Mouse (Mus musculus): ENCODE measurements at regions not wholly inside any gene's neighbourhood (a gene's known extent, or its start where the extent isn't known, plus 50 kb on each side); places are given as distances from the start of the nearest gene placed in this dataset.

- no peak for DNase-seq (ENCODE audit: low spot score)
Observed at GRCm38 (mm10) chr6:94413987-94414360, 86.2 kb upstream of the Slc25a26 start.

- no peak for DNase-seq (ENCODE audit: low spot score)
Observed at GRCm38 (mm10) chr6:94413297-94413986, 86.7 kb upstream of the Slc25a26 start.

- no peak for DNase-seq (ENCODE audit: low spot score)
Observed at GRCm38 (mm10) chr6:94412341-94412740, 87.8 kb upstream of the Slc25a26 start.

GRCm38 (mm10) chr6:94410480-94410879 lies 89.7 kb upstream of the Slc25a26 start:
- DNase-seq (ENCODE audit: low spot score), result no peak

GRCm38 (mm10) chr6:94408996-94409395 lies 91.1 kb upstream of the Slc25a26 start:
- no peak for DNase-seq (ENCODE audit: low spot score)

GRCm38 (mm10) chr6:94407751-94408150 lies 92.4 kb upstream of the Slc25a26 start:
- DNase-seq (ENCODE audit: low spot score), result no peak

GRCm38 (mm10) chr6:94405371-94406076 lies 94.6 kb upstream of the Slc25a26 start:
- no peak for DNase-seq (ENCODE audit: low spot score)

GRCm38 (mm10) chr6:94401617-94402481 lies 98.3 kb upstream of the Slc25a26 start:
- DNase-seq (ENCODE audit: low spot score), result no peak

- DNase-seq (ENCODE audit: low spot score), result no peak
Observed at GRCm38 (mm10) chr6:94401061-94401591, 99.0 kb upstream of the Slc25a26 start.

- DNase-seq (ENCODE audit: low spot score), result peak; percentile 40
Observed at GRCm38 (mm10) chr6:94400471-94401051, 99.6 kb upstream of the Slc25a26 start.

GRCm38 (mm10) chr6:94391134-94391533 lies 107.4 kb upstream of the Magi1 start:
- DNase-seq (ENCODE audit: low spot score), result no peak

GRCm38 (mm10) chr6:94390403-94390802 lies 106.7 kb upstream of the Magi1 start:
- DNase-seq (ENCODE audit: low spot score), result no peak

GRCm38 (mm10) chr6:94389716-94390115 lies 106.0 kb upstream of the Magi1 start:
- no peak for DNase-seq (ENCODE audit: low spot score)

- no peak for DNase-seq (ENCODE audit: low spot score)
Observed at GRCm38 (mm10) chr6:94387648-94388047, 103.9 kb upstream of the Magi1 start.

GRCm38 (mm10) chr6:94385531-94385930 lies 101.8 kb upstream of the Magi1 start:
- no peak for DNase-seq (ENCODE audit: low spot score)

GRCm38 (mm10) chr6:94369991-94370390 lies 86.3 kb upstream of the Magi1 start:
- DNase-seq (ENCODE audit: low spot score), result no peak

GRCm38 (mm10) chr6:94363951-94364350 lies 80.2 kb upstream of the Magi1 start:
- no peak for DNase-seq (ENCODE audit: low spot score)

GRCm38 (mm10) chr6:94362626-94363025 lies 78.9 kb upstream of the Magi1 start:
- no peak for DNase-seq (ENCODE audit: low spot score)

GRCm38 (mm10) chr6:94357568-94357967 lies 73.9 kb upstream of the Magi1 start:
- DNase-seq (ENCODE audit: low spot score), result no peak

GRCm38 (mm10) chr6:94354451-94355095 lies 70.9 kb upstream of the Magi1 start:
- no peak for DNase-seq (ENCODE audit: low spot score)

- no peak for DNase-seq (ENCODE audit: low spot score)
Observed at GRCm38 (mm10) chr6:94344296-94344695, 60.6 kb upstream of the Magi1 start.

- no peak for DNase-seq (ENCODE audit: low spot score)
Observed at GRCm38 (mm10) chr6:94340546-94340945, 56.8 kb upstream of the Magi1 start.
